Mouse (Mus musculus) heart, adult 9 months (tissue): Measurements from ENCODE around the gene Ror1.
A peak's percentile ranks its signal among the peaks of the same experiment; 100 is the strongest.

Source experiments
- DNase-seq, 2 experiments: peaks; one replicate each; pipeline ENCODE4 v3.0.0; 2022; ENCODE audit warnings: low spot score in 2 of 2

The Ror1 gene

GRCm38 (mm10) chr4:100252050-100252449 is 156.5 kb downstream of the Ror1 start:
- no peak for DNase-seq

GRCm38 (mm10) chr4:100252646-100253045 is 157.1 kb downstream of the Ror1 start:
- no peak for DNase-seq

GRCm38 (mm10) chr4:100253401-100253800 is 157.8 kb downstream of the Ror1 start:
- no peak for DNase-seq

- DNase-seq: no peak
These were observed 158.2 kb downstream of the Ror1 start for GRCm38 (mm10) chr4:100253831-100254230.

GRCm38 (mm10) chr4:100258462-100258861 is 162.9 kb downstream of the Ror1 start:
- no peak for DNase-seq

GRCm38 (mm10) chr4:100263917-100264316 is 168.3 kb downstream of the Ror1 start:
- DNase-seq: no peak

GRCm38 (mm10) chr4:100271059-100271735 is 175.6 kb downstream of the Ror1 start:
- no peak for DNase-seq

- no peak for DNase-seq
These were observed 176.1 kb downstream of the Ror1 start for GRCm38 (mm10) chr4:100271736-100272127.

- no peak for DNase-seq
These were observed 177.8 kb downstream of the Ror1 start for GRCm38 (mm10) chr4:100273356-100273755.

- no peak for DNase-seq
These were observed 178.4 kb downstream of the Ror1 start for GRCm38 (mm10) chr4:100273807-100274480.

GRCm38 (mm10) chr4:100276482-100276881 is 180.9 kb downstream of the Ror1 start:
- no peak for DNase-seq

GRCm38 (mm10) chr4:100276970-100277369 is 181.4 kb downstream of the Ror1 start:
- DNase-seq: no peak

- no peak for DNase-seq
These were observed 187.7 kb downstream of the Ror1 start for GRCm38 (mm10) chr4:100283171-100283880.

GRCm38 (mm10) chr4:100284528-100284927 is 188.9 kb downstream of the Ror1 start:
- DNase-seq: no peak

- peak in 1 of 2 experiments; percentile 40 for DNase-seq
These were observed 190.5 kb downstream of the Ror1 start for GRCm38 (mm10) chr4:100286111-100286541.

- no peak for DNase-seq
These were observed 191.2 kb downstream of the Ror1 start for GRCm38 (mm10) chr4:100286800-100287199.

- no peak for DNase-seq
These were observed 192.2 kb downstream of the Ror1 start for GRCm38 (mm10) chr4:100287829-100288228.

- no peak for DNase-seq
These were observed 195.5 kb downstream of the Ror1 start for GRCm38 (mm10) chr4:100291015-100291651.

- no peak for DNase-seq
These were observed 202.1 kb downstream of the Ror1 start for GRCm38 (mm10) chr4:100297678-100298077.

GRCm38 (mm10) chr4:100298566-100298965 is 203.0 kb downstream of the Ror1 start:
- peak in 1 of 2 experiments; percentile 42 for DNase-seq

GRCm38 (mm10) chr4:100300171-100300570 is 204.6 kb downstream of the Ror1 start:
- no peak for DNase-seq

GRCm38 (mm10) chr4:100301423-100301822 is 205.8 kb downstream of the Ror1 start:
- no peak for DNase-seq
